ENCODE assay signal across 8 mouse cellular contexts in genomic region chr19:45207662-45208437, GRCm38 (mm10). TPM values are rescaled to one million over a fixed set of nuclear protein-coding genes. Genes with fewer than 3 reads are reported as not detected.
A peak's percentile ranks its signal among the peaks of the same experiment; 100 is the strongest.
DNase-seq lines count a peak whose midpoint lies in the region; ATAC-seq lines count a peak whose summit lies in the region.

No protein-coding gene starts in this region.

- peaks cover 10% of the 10 kb centered on the region for H3K4me1 ChIP-seq in kidney, embryonic 16.5 days (ENCODE audit: insufficient read depth, low read length)
- no peaks in the 10 kb centered on the region for H3K4me1 ChIP-seq in forebrain, embryonic 15.5 days
- 0 out of 2 replicates have a peak, but pooled peaks cover 4% of the 10 kb centered on the region for H3K4me1 ChIP-seq in neural tube, embryonic 11.5 days (ENCODE audit: control insufficient read depth, insufficient read depth, low read length)

- no peaks in the 10 kb centered on the region for H3K36me3 ChIP-seq in kidney, embryonic 16.5 days (ENCODE audit: insufficient read depth, low read length)
- H3K36me3 ChIP-seq in forebrain, embryonic 15.5 days: no peaks in the 10 kb centered on the region
- H3K36me3 ChIP-seq in neural tube, embryonic 11.5 days (ENCODE audit: control insufficient read depth, insufficient read depth, low read length): no peaks in the 10 kb centered on the region

- ATAC-seq in kidney, embryonic 16.5 days (ENCODE audit: low FRiP score, low TSS enrichment): peak; percentile 88
- no peak for ATAC-seq in forebrain, embryonic 15.5 days (replicated peaks)
- ATAC-seq in neural tube, embryonic 11.5 days (ENCODE audit: insufficient read depth, low FRiP score, low TSS enrichment): no peak

- peak overlapping the region; percentile 70 for H3K27ac ChIP-seq in kidney, embryonic 16.5 days (ENCODE audit: low read length)
- H3K27ac ChIP-seq in forebrain, embryonic 15.5 days (replicated peaks): no peak overlapping the region
- H3K27ac ChIP-seq in neural tube, embryonic 11.5 days (ENCODE audit: low read depth, low read length): no peak overlapping the region

- 0 out of 2 replicates have a peak overlapping the region, but pooled peaks have one; percentile 24 for H3K9ac ChIP-seq in kidney, embryonic 16.5 days (replicated peaks; ENCODE audit: low read length)
- H3K9ac ChIP-seq in forebrain, embryonic 15.5 days (replicated peaks): no peak overlapping the region
- H3K9ac ChIP-seq in neural tube, embryonic 11.5 days (ENCODE audit: low read length): no peak overlapping the region

- no peaks in the 10 kb centered on the region; the same call in 1 of the 2 replicates for H3K27me3 ChIP-seq in kidney, embryonic 16.5 days (ENCODE audit: insufficient read depth, low read length)
- H3K27me3 ChIP-seq in forebrain, embryonic 15.5 days: peaks cover 6% of the 10 kb centered on the region; the same call in 1 of the 2 replicates
- H3K27me3 ChIP-seq in neural tube, embryonic 11.5 days (ENCODE audit: control insufficient read depth, insufficient read depth, low read length): peaks cover 6% of the 10 kb centered on the region; the same call in 1 of the 2 replicates

- H3K4me2 ChIP-seq in kidney, embryonic 16.5 days (replicated peaks; ENCODE audit: low read depth, low read length): peak overlapping the region; percentile 54
- H3K4me2 ChIP-seq in forebrain, embryonic 15.5 days (replicated peaks): peak overlapping the region; percentile 1; the same call in 1 of the 2 replicates
- H3K4me2 ChIP-seq in neural tube, embryonic 11.5 days (ENCODE audit: low read depth): peak overlapping the region; percentile 15

- H3K4me3 ChIP-seq in kidney, embryonic 16.5 days (ENCODE audit: low read length): peak overlapping the region; percentile 37
- H3K4me3 ChIP-seq in forebrain, embryonic 15.5 days: no peak overlapping the region
- H3K4me3 ChIP-seq in neural tube, embryonic 11.5 days (ENCODE audit: low read depth, low read length): no peak overlapping the region

- no peak for DNase-seq in kidney, adult 11 months
- peak; percentile 76 for DNase-seq in kidney, postnatal 10 days
- peak; percentile 23 for DNase-seq in neural tube, embryonic 11.5 days (ENCODE audit: low spot score)
- DNase-seq in layer of hippocampus, adult 11-12 months (ENCODE audit: low spot score): no peak
- DNase-seq in right cerebral cortex, adult 2 months (ENCODE audit: low spot score in 2 of 2): no peak
- no peak for DNase-seq in embryo, embryonic 10 days (ENCODE audit: low spot score)

- 17% methylated on average over 19 of the region's 19 CpGs for WGBS in kidney, embryonic 16.5 days
- WGBS in forebrain, embryonic 15.5 days: 39% methylated on average over 19 of the region's 19 CpGs
- 43% methylated on average over 19 of the region's 19 CpGs for WGBS in neural tube, embryonic 11.5 days

- H3K9me3 ChIP-seq in kidney, embryonic 16.5 days (ENCODE audit: low read length): no peaks in the 10 kb centered on the region
- H3K9me3 ChIP-seq in forebrain, embryonic 15.5 days: no peaks in the 10 kb centered on the region
- H3K9me3 ChIP-seq in neural tube, embryonic 11.5 days (ENCODE audit: control insufficient read depth, low read length): no peaks in the 10 kb centered on the region

RNA-seq across cellular contexts. Expression of gene Lbx1, which starts 27.8 kb away (rescaled TPM):
- polyA plus RNA-seq in kidney, embryonic 16.5 days (2015; fragmentation: Nextera tagmentation; extraction: Ambion mirVana): not detected in 2 replicates
- not detected in 2 replicates for polyA plus RNA-seq in forebrain, embryonic 15.5 days (2015; fragmentation: Nextera tagmentation; extraction: Ambion mirVana)
- polyA plus RNA-seq in neural tube, embryonic 11.5 days (2014; fragmentation: Nextera tagmentation; extraction: Ambion mirVana): 7.7 TPM in 2 replicates

RNA-seq across cellular contexts. Expression of gene Tlx1, which starts 57.4 kb away (rescaled TPM):
- not detected in 2 replicates for polyA plus RNA-seq in kidney, embryonic 16.5 days (2015; fragmentation: Nextera tagmentation; extraction: Ambion mirVana)
- polyA plus RNA-seq in forebrain, embryonic 15.5 days (2015; fragmentation: Nextera tagmentation; extraction: Ambion mirVana): not detected in 2 replicates
- 0.29 and 0.72 TPM in 2 replicates for polyA plus RNA-seq in neural tube, embryonic 11.5 days (2014; fragmentation: Nextera tagmentation; extraction: Ambion mirVana)

Comparison
In these comparisons a context has a peak if more than half of its experiments do, and no peak if none do; other contexts are left out.
1. DNase-seq: peak in kidney, postnatal 10 days (single experiment) and neural tube, embryonic 11.5 days (single experiment); none in kidney, adult 11 months (single experiment), layer of hippocampus, adult 11-12 months (single experiment), right cerebral cortex, adult 2 months (0 of 2) and embryo, embryonic 10 days (single experiment).
2. H3K4me2 ChIP-seq: peak in every context shown above with its lines; median percentile 54 in kidney, embryonic 16.5 days; 15 in neural tube, embryonic 11.5 days; 1 in forebrain, embryonic 15.5 days.